Mouse (Mus musculus) inflammation-experienced regulatory T-cells, adult 6 months (primary cell): Measurements from ENCODE around the gene Vnn1. TPM values are rescaled to one million over a fixed set of nuclear protein-coding genes. Genes with fewer than 3 reads are reported as not detected.

Experiments
- ATAC-seq: one replicate; pipeline ENCODE4 v1.8.0; 2017
- polyA plus RNA-seq, 3 experiments: library from polyadenylated mRNA; unstranded; fragments of 100-300 nt; shearing (Covaris generic); gene quantifications; one replicate each; pipeline ENCODE4 v1.2.1; 2017

Vnn1 gene
- not detected for polyA plus RNA-seq

GRCm38 (mm10) chr10:23894601-23895349 is at the start of gene Vnn1:
Gene Vnn1, plus strand, starts transcription at chr10:23894688.
- no peak for ATAC-seq

DNA sequence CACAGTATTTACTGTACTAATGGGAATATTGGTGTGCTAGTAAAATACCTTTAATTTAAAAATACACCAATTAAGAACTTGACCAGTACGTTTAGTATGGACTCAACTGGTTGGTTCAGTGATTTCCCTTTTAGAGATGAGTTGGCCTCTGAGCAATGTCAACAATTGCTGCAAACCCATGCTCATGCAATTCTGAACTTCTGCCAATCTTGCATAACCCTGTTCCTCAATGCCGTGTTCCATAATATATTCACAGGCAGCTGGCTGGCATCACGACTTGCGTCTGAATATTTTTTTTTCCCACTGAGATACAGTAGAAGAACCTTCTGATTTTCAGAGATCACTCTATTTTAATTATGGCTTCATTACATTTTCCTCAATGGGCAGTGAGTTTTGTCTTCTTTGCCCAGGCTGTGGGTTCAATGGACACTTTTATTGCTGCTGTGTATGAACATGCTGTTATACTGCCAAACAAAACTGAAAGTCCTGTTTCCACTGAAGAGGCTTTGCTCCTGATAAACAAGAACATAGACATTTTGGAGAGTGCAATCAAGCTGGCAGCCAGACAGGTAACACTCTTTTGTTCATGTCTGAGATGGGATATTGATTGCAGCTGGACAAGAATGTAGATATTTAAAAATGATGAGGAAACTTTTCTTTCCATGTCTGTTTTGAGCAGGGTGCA is 43.1 kb upstream of the Vnn1 start, which contains the start of gene Vnn3:
Gene Vnn3 (plus strand): TSS at position 235 of the 685 bp plus-strand sequence.
- ATAC-seq = no peak

- no peak for ATAC-seq
Observed at GRCm38 (mm10) chr10:23852096-23852495, 42.4 kb upstream of the Vnn1 start.

- ATAC-seq = no peak
Observed at GRCm38 (mm10) chr10:23864362-23865312, 29.9 kb upstream of the Vnn1 start.

DNA sequence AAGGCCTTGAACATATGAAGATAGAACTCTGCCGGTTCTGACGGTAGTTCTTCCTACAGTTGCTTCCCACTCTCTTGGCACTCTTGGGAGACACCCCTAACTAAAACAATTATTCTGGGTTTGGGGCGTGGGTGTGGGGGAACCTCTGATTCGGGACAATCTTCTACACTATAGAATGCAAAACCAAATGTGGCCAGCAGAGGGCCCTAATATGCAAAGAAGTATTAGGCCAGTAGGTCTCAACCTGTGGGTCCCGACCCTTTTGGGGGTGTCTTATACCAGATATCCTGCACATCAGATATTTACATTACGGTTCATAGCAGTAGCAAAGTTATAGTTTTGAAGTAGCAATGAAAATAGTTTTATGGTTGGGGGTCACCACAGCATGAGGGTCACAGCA is 13.8 kb upstream of the Vnn1 start:
- ATAC-seq = no peak

DNA sequence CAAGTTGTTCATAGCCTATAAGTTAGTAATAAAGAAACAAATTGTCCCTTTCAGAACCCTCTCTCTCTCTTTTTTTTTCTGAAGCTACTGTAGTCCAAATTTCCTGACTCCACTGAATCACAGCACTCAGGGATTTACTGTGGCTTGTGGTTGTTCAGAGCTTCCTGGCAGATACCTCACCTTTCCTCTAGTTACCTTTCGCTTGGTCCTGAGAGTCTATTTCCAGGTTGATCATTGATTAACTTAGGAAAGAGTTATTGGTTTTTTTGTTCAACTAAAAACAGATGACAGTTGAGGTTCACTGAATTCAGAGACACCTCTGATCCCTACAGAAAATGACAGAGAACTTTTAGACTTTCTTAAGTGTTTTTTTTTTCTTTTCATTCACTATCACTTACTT is 9.6 kb upstream of the Vnn1 start:
- ATAC-seq = no peak

- ATAC-seq = no peak
Observed at GRCm38 (mm10) chr10:23886060-23886459, 8.4 kb upstream of the Vnn1 start.

DNA sequence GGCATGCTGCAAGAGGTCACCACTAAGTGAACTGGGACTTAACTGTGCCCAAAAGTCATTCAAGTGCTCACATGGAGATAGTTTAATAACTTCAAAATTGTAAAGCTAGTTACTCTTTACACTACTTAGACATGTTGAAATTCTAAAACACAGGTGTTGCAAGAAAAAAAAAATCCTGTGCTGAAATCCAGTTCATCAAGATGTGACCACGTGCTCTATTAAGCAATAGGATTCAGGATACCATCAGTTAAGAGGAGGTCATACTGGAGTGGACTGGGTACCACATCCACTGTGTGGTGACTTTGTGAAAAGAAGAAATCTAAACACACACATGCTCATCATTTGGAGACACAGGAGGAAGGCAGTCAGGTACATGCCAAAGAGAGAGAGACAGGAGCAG is 1.5 kb upstream of the Vnn1 start:
- no peak for ATAC-seq

DNA sequence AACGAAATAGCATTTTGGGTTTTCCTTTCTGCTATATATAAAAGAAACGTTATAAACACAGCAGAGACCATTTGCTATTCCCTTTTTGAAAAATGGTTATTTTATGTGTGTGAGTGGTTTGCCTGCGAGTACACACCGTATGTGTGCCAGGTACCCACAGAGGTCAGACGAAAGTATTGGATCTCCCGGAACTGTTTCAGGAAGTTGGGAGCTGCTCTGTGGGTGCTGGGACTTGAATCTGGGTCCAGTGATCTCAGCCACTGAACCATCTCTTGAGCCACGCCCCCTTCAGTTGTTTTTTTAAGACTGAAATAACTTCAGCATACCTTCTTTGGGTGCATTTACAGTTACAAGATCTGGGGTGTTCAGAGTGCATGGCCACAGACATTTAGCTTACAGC is 888 bp downstream of the Vnn1 start:
- ATAC-seq = no peak

DNA sequence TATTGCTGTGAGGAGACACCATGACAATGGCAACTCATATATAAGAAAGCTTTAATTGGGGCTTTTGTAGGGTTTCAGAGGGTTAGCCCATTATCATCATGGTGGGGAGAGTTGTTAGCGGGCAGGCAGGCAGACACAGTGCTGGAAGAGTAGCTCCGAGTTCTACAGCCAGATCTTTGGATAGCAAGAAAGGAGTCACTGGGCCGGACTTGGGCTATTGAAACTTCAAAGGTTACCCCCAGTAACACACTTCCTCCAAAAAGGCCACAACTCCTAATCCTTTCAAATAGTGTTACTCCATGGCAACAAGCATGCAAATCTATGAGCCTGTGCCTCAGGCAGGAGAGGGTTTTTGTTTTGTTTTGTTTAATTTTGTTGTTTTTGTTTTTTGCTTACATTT is 6.6 kb downstream of the Vnn1 start:
- ATAC-seq = no peak

DNA sequence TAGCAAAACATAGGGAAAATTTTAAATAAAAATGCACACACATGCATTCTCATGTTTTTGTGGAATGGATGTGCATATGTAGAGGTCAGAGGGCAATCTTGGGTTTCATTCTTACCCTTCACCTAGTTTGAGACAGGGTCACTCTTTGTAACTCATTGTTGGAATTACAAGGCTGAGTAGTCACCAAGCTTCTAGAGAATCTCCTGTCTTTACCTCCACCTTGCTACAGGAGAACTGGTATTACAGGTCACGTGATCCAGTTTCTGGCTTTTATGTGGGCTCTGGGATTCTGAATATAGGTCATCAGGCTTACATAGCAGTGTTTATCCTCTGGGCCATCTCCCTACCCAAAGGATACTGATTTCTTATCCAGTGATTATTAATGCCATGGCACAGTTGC is 11.2 kb downstream of the Vnn1 start:
- ATAC-seq = no peak

- ATAC-seq = no peak
Observed at GRCm38 (mm10) chr10:23920056-23920455, 25.6 kb downstream of the Vnn1 start, which contains the start of gene Taar1. Gene Taar1, plus strand, starts transcription at chr10:23920356.

GRCm38 (mm10) chr10:23922468-23922867 is 28.0 kb downstream of the Vnn1 start:
- no peak for ATAC-seq

GRCm38 (mm10) chr10:23923941-23924340 is 29.5 kb downstream of the Vnn1 start:
- ATAC-seq = no peak

GRCm38 (mm10) chr10:23937613-23938012 is 43.1 kb downstream of the Vnn1 start:
- no peak for ATAC-seq

DNA sequence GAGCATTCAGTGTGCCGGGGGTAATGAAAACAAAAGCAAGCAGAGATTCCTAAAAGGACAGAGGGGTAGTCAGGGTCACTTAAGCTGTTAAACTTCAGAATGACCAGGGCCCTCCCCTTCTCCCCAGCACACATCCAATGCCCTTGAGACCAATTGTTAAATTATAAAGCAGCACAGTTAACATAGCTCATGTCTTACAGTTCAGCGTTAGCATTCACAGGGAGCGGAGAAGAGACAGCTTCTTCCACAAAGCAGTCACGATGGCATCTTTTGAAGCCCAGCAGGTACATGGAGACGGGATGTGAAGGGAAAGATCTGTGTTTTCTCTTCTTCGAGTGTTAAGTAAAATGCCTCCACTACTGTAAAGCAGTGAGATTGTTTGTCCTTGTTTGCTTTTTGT is 43.8 kb downstream of the Vnn1 start, which contains the start of gene Taar2:
Gene Taar2 (plus strand): TSS at position 261 of the 400 bp plus-strand sequence.
- ATAC-seq = no peak

GRCm38 (mm10) chr10:23942465-23942864 is 48.0 kb downstream of the Vnn1 start:
- ATAC-seq = no peak

DNA sequence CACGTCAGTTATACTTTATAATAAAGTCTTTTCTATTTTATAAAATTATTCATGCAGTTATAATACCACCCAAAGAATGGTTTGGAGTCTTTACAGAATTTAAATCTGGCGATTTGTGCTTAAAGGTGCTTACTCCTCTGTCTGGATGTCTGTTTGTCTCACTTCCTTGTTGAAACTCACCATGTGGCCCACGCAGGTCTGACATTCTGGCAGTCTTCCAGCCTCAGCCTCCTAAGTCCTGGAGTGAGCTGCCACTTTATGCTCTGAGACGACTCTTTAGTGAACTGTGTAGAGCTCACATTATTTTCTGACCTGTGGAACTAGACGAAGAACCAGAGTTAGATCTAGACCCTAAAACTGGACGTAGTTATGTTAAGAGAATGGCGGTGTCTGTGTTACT is 53.5 kb downstream of the Vnn1 start:
- ATAC-seq = no peak

GRCm38 (mm10) chr10:23949508-23950005 is 55.1 kb downstream of the Vnn1 start, which contains the start of gene Taar3:
Gene Taar3, plus strand, starts transcription at chr10:23949558.
- ATAC-seq = no peak

DNA sequence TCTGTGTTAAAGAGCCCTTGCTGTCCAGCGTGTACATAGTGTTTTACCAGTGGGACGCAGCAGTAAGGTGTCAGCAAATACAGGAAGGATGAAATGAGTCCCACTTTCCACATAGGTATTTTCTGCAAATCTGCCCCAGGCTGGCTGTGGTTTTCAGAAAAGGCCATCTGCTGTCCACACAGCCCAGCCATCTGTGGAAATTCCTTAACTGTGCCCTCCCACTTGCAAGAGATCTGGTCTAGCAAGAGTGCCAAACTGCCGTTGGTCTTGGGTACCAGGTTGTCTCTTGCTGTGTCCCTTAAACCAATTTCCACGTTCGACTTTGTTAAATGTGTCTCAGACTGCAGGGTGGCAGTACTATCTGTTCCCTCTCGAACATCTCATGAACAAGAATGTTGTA is 57.2 kb downstream of the Vnn1 start:
- no peak for ATAC-seq
